Mouse (Mus musculus): ENCODE data around the gene Gm10190. TPM values are rescaled to one million over a fixed set of nuclear protein-coding genes. Genes with fewer than 3 reads are reported as not detected.

Gm10190 gene
- polyA plus RNA-seq, 1 experiment from 2014 or later = 1.2 TPM

DNA sequence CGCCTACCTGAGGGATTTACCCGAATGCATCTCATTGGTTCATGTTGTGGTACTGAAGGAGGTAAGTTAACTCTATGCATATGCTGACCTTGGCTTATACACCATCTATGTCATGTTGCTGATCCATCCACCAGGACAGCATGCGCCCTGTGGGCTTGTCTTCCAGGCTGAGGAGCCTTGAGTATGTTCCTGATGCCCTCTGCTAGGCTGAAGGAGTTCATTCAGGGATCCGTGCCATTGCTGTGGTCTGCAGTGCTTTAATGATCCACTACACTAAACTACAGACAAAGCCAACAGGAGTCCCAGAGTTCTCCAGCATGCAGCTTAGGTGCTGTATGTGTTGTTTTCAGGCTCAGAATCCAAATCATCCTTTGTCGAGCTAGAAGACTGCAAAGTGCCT lies 6.1 kb downstream of the Gm10190 start:
- Histone ChIP-seq H3K4me1 (no peaks in the 10 kb centered on the region), H3K27me3 (no peaks in the 10 kb centered on the region), H3K4me3 (replicated peaks) (no peak overlapping the region), H3K27ac (replicated peaks) (no peak overlapping the region), H3K4me2 (replicated peaks) (no peak overlapping the region), H3K36me3 (no peaks in the 10 kb centered on the region), H3K9ac (no peak overlapping the region), H3K9me3 (replicated peaks) (no peaks in the 10 kb centered on the region)
- WGBS = 83% methylated on average over 5 of the region's 5 CpGs
- ATAC-seq (ENCODE audit: insufficient number of reproducible peaks, low FRiP score, low TSS enrichment, low read depth) = no peak

DNA sequence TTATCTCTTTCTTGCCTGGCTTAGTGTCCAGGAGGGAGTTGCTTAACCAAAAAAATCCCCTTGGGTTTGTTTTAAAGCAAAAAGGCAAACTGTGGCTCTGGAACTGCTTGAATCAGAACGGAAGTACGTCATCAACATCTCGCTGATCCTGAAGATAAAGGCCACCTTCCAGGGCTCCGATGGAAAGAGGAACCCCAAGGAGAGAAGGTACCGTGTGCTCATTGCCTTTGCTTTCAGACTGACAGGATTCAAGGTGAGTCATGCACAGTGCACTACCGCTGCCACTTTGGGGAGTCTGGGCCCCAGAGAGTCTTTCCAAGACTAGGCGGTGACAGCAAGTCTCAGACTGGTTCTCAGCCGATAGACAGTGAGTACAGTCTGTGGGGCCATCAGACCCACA lies 13.1 kb downstream of the Gm10190 start:
- no peaks in the 10 kb centered on the region for H3K4me1 ChIP-seq

DNA sequence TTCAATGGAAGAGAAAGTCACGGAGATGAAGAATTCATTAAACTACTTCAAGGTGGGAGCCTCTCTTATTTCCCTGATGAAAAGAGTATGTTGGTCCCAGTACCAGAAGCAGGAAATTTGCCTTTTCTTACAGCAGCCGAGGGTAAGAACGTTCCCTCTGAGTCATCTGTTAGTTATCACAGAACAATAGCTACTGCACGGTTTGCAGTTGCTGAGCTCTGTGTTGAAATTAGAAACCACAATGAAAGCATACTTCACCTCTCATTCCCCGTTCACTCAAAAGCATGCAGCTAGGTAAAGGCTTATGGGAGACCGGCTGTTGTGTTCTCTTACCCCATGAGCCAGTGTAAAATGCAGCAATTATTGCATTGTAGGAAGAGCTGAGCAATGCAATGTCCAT lies 26.1 kb downstream of the Gm10190 start:
- Histone ChIP-seq H3K4me3 (replicated peaks) (no peak overlapping the region), H3K27ac (replicated peaks) (no peak overlapping the region), H3K27me3 (no peaks in the 10 kb centered on the region), H3K9me3 (replicated peaks) (no peaks in the 10 kb centered on the region), H3K9ac (no peak overlapping the region), H3K4me2 (replicated peaks) (no peak overlapping the region), H3K4me1 (peaks cover 8% of the 10 kb centered on the region; the same call in 1 of the 2 replicates), H3K36me3 (no peaks in the 10 kb centered on the region)
- 23% methylated on average over 6 of the region's 6 CpGs for WGBS
- ATAC-seq (ENCODE audit: insufficient number of reproducible peaks, low FRiP score, low TSS enrichment, low read depth) = no peak

More for the DNA sequence above, 13.1 kb downstream of the Gm10190 start:
- Histone ChIP-seq H3K36me3 (no peaks in the 10 kb centered on the region), H3K4me2 (replicated peaks) (no peak overlapping the region), H3K9me3 (replicated peaks) (no peaks in the 10 kb centered on the region), H3K9ac (no peak overlapping the region), H3K27me3 (no peaks in the 10 kb centered on the region), H3K4me3 (replicated peaks) (no peak overlapping the region), H3K27ac (replicated peaks) (no peak overlapping the region)
- WGBS = 76% methylated on average over 8 of the region's 8 CpGs
- no peak for ATAC-seq (ENCODE audit: insufficient number of reproducible peaks, low FRiP score, low TSS enrichment, low read depth)

DNA sequence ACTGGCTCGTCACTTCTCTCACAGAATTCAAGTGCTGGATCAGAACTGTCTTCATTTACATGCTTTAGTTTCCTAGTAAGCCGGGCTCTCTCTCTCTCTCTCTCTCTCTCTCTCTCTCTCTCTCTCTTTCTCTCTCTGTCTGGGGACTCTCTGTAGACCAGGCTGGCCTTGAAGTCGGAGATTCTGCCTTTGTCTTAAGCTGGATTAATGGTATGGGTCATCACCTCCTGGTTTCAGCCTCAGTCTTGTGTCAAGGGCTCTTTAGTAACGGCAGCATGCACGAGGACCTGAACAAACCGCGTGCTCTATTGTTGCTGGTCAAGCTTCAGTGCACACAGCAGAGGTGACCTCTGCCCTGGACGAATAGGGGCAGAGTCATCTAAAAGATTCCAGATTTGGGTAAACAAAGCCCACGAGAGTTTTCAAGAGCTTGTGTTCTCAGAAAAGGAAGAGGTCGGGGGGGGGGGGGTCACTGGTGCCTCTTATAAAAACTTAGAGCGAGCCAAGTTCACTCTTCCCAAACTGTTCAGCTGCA lies 26.7 kb downstream of the Gm10190 start:
- H3K27ac ChIP-seq (replicated peaks) = no peak overlapping the region
- H3K36me3 ChIP-seq = no peaks in the 10 kb centered on the region
- H3K9me3 ChIP-seq (replicated peaks) = no peaks in the 10 kb centered on the region
- WGBS = 50% methylated on average over 11 of the region's 11 CpGs
- ATAC-seq (ENCODE audit: insufficient number of reproducible peaks, low FRiP score, low TSS enrichment, low read depth) = no peak
- no peak overlapping the region for H3K4me2 ChIP-seq (replicated peaks)
- H3K4me3 ChIP-seq (replicated peaks) = no peak overlapping the region
- H3K9ac ChIP-seq = no peak overlapping the region
- peaks cover 8% of the 10 kb centered on the region; the same call in 1 of the 2 replicates for H3K4me1 ChIP-seq
- H3K27me3 ChIP-seq = no peaks in the 10 kb centered on the region

DNA sequence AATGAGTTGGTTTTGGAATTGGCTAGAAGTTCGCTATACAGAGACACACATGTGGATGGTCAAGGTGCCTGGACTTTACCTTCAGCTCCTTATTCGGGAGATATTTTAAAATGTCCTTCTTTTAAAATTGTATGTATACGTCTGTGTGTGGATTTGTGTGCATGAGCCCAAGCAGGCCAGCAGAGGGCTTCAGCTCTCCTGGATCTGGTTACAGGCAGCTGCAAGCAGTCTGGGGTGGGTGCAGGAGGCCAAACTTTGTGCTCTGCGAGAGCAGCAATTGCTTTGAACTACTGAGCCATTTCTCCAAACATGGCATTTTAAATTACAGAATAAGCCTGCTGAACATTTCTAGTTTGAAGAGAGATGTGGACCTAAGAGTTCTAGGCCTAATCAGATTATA lies 28.1 kb downstream of the Gm10190 start:
- no peaks in the 10 kb centered on the region for H3K36me3 ChIP-seq
- no peaks in the 10 kb centered on the region for H3K9me3 ChIP-seq (replicated peaks)
- no peak overlapping the region for H3K9ac ChIP-seq
- H3K4me1 ChIP-seq = peaks cover 8% of the 10 kb centered on the region; the same call in 1 of the 2 replicates
- 68% methylated on average over 4 of the region's 4 CpGs for WGBS
- no peak for ATAC-seq (ENCODE audit: insufficient number of reproducible peaks, low FRiP score, low TSS enrichment, low read depth)
- no peaks in the 10 kb centered on the region for H3K27me3 ChIP-seq
- no peak overlapping the region for H3K4me3 ChIP-seq (replicated peaks)
- H3K4me2 ChIP-seq (replicated peaks) = no peak overlapping the region
- no peak overlapping the region for H3K27ac ChIP-seq (replicated peaks)

DNA sequence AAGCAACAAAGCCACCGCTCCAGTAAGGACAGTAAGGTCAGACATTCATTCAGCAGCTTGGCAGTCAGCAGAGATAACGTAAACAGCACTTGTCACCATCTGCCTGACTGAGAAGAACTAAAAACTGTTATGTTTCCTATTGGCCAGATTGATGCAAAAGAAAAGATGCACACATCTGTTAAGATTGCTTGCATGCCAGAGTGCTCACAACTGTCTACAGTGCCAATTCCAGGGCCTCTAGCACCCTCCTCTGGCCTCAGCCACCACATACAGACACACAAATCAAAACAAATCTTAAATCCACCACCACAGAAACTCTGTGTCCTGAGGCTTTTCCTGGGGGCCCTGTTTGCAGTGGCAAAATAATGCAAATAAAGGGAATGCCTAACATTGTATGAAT lies 41.0 kb downstream of the Gm10190 start:
- 71% methylated on average over 2 of the region's 2 CpGs for WGBS
- no peaks in the 10 kb centered on the region for H3K9me3 ChIP-seq (replicated peaks)
- H3K27me3 ChIP-seq = no peaks in the 10 kb centered on the region
- no peak overlapping the region for H3K9ac ChIP-seq
- no peak overlapping the region for H3K27ac ChIP-seq (replicated peaks)
- no peak overlapping the region for H3K4me2 ChIP-seq (replicated peaks)
- no peaks in the 10 kb centered on the region for H3K4me1 ChIP-seq
- no peak for ATAC-seq (ENCODE audit: insufficient number of reproducible peaks, low FRiP score, low TSS enrichment, low read depth)
- H3K4me3 ChIP-seq (replicated peaks) = no peak overlapping the region
- no peaks in the 10 kb centered on the region for H3K36me3 ChIP-seq

DNA sequence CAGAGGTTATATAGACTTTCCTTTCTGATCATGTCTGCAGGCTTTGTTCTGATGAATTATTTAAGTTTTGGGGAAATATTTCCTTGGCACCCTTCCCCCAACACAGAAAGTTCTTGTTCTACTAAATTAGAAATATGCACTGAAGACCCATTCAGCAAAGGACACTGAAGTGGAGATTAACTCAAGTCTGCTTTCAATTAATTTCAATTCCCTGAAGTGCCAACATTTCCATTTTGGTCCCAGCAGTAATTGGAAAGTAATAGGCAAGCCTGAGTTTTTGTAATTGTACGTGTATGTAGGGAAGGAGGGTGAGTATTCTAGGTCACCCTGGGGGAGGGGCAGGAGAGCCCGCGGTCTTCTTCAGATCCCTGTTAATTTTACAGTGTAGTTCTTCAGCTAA lies 46.9 kb downstream of the Gm10190 start:
- no peaks in the 10 kb centered on the region for H3K36me3 ChIP-seq
- H3K4me2 ChIP-seq (replicated peaks) = no peak overlapping the region
- no peak overlapping the region for H3K9ac ChIP-seq
- no peaks in the 10 kb centered on the region for H3K9me3 ChIP-seq (replicated peaks)
- 60% methylated on average over 3 of the region's 3 CpGs for WGBS
- no peaks in the 10 kb centered on the region for H3K27me3 ChIP-seq
- no peak overlapping the region for H3K27ac ChIP-seq (replicated peaks)
- no peak overlapping the region for H3K4me3 ChIP-seq (replicated peaks)
- ATAC-seq (ENCODE audit: insufficient number of reproducible peaks, low FRiP score, low TSS enrichment, low read depth) = no peak
- no peaks in the 10 kb centered on the region for H3K4me1 ChIP-seq

DNA sequence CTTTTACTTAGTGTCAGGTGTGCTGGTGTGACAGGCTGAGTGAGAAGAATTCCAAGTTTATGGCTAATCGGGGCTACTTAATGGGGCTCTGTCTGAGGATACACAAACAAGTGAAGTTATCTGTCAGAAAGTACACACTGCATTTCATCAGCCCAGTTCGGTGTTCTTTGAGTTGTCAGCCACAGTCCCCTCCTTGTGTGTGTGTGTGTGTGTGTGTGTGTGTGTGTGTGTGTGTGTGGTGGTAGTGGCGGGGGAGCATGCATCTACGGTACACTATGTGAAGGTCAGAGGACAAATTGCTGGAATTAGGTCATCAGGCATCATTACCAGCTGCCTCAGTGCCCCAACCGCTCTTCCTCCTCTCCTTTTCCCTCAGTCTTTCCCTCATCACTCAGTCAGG lies 47.9 kb downstream of the Gm10190 start:
- Histone ChIP-seq H3K27me3 (no peaks in the 10 kb centered on the region), H3K4me2 (replicated peaks) (no peak overlapping the region), H3K4me3 (replicated peaks) (no peak overlapping the region), H3K9me3 (replicated peaks) (no peaks in the 10 kb centered on the region), H3K36me3 (no peaks in the 10 kb centered on the region), H3K9ac (no peak overlapping the region), H3K4me1 (no peaks in the 10 kb centered on the region), H3K27ac (replicated peaks) (no peak overlapping the region)
- ATAC-seq (ENCODE audit: insufficient number of reproducible peaks, low FRiP score, low TSS enrichment, low read depth) = no peak
- 90% methylated on average over 5 of the region's 5 CpGs for WGBS

DNA sequence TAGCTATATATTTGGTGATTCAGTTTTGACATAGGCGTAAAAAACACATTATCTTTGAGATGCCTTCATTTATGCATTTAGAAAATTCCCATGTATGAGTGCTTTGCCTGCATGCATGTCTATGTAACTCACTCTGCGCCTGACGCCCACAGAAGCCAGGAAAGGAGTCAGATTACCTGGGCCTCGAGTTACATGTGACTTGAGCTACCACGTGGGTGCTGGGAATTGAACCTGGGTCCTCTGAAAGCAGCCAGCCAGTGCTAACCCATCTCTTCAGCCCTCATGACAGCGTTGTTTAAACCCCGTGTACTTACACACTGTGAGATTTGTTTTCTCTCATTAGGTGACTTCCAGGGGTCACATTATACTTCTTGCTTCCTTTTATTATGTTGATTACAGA lies 48.8 kb downstream of the Gm10190 start:
- 75% methylated on average over 7 of the region's 7 CpGs for WGBS
- no peak overlapping the region for H3K4me3 ChIP-seq (replicated peaks)
- H3K4me1 ChIP-seq = no peaks in the 10 kb centered on the region
- H3K27me3 ChIP-seq = no peaks in the 10 kb centered on the region
- H3K9ac ChIP-seq = no peak overlapping the region
- no peak for ATAC-seq (ENCODE audit: insufficient number of reproducible peaks, low FRiP score, low TSS enrichment, low read depth)
- no peaks in the 10 kb centered on the region for H3K36me3 ChIP-seq
- no peaks in the 10 kb centered on the region for H3K9me3 ChIP-seq (replicated peaks)
- no peak overlapping the region for H3K27ac ChIP-seq (replicated peaks)
- H3K4me2 ChIP-seq (replicated peaks) = no peak overlapping the region

DNA sequence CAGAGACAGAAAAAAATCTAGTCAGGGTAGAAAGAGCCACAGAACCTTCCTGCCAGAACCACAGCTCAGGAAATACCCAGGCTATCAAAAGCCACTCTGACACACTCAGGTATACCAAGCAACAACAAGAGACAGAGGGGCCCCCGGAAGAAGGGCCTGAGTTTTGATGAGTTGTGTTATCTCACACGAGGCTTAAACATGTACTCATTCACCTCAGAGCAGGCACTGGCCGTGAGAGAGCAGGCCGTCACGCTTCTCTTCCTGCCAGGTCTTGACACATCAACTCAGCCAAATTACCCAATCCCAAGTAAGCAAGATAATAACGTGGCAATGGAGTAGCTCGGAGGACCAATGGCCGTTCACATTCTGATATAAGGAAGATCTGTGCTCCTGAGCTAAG lies 49.7 kb downstream of the Gm10190 start:
- Histone ChIP-seq H3K27ac (replicated peaks) (no peak overlapping the region), H3K4me1 (no peaks in the 10 kb centered on the region), H3K36me3 (no peaks in the 10 kb centered on the region), H3K27me3 (no peaks in the 10 kb centered on the region), H3K4me2 (replicated peaks) (no peak overlapping the region), H3K9ac (no peak overlapping the region), H3K9me3 (replicated peaks) (no peaks in the 10 kb centered on the region), H3K4me3 (replicated peaks) (no peak overlapping the region)
- WGBS = 69% methylated on average over 8 of the region's 8 CpGs
- no peak for ATAC-seq (ENCODE audit: insufficient number of reproducible peaks, low FRiP score, low TSS enrichment, low read depth)
